Mouse (Mus musculus): ENCODE measurements at regions not wholly inside any gene's neighbourhood (a gene's known extent, or its start where the extent isn't known, plus 50 kb on each side); places are given as distances from the start of the nearest gene placed in this dataset.

DNA sequence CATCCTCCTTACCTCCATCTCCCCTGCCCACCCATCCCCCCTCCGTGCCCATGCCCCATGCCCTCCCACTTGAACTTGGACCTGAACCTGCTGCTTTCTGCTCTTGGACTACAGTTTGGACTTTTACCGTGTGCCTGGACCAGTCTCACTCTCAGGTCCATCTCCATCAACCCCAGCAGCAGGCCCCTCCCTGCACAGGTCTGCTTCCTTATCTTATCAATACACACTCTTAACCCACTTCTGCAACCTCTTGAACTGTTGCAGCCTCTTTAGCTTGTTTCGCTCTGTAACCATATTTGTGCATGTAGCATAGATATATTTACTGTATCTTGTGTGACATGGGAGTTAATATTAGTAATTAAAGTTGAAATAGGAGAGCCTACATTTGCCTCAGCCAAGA, 457.8 kb upstream of the Kcnab2 start:
- H3K27ac ChIP-seq (ENCODE audit: low read depth, low read length): no peak overlapping the region
- 92% methylated on average over 3 of the region's 3 CpGs for WGBS
- H3K36me3 ChIP-seq (ENCODE audit: control insufficient read depth, insufficient read depth, low read length): no peaks in the 10 kb centered on the region
- H3K9ac ChIP-seq (ENCODE audit: low read length): no peak overlapping the region
- H3K4me3 ChIP-seq (ENCODE audit: low read depth, low read length): no peak overlapping the region
- H3K4me2 ChIP-seq: no peak overlapping the region
- ATAC-seq (ENCODE audit: low FRiP score) (no peak), DNase-seq (ENCODE audit: low spot score, missing footprints) (no peak)
- no peaks in the 10 kb centered on the region; the same call in 1 of the 2 replicates for H3K9me3 ChIP-seq (ENCODE audit: control insufficient read depth, low read length)
- H3K4me1 ChIP-seq (ENCODE audit: control insufficient read depth, insufficient read depth, low read length): no peaks in the 10 kb centered on the region
- H3K27me3 ChIP-seq (ENCODE audit: control insufficient read depth, insufficient read depth, low read length): no peaks in the 10 kb centered on the region

DNA sequence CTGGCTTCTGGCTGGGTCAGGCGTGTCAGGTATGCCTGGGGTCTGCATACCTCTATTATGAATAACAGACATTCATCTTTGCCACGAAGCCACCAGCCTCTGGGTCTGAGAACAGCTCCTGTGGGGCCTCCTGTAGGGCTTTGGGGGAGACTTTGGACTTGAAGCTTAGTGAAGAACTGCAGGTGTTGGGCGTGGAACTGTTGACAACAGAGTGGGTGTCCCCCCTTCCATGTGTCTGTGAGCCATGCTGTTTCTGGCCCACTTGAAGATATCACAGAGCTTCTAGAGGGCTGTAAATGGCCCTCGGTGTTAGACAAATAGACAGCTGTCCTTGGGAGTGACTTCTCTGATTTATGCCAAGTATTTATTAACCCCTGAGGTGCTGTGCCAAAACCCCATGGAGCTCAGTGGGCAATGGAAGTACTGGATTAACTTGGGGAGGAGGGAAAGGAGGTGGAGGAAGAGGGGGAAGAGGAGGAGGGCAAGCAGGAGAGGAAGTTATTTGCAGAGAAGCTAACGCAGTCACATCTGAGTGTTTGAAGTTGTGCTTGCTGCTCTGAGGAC, 450.8 kb upstream of the Kcnab2 start:
- Histone ChIP-seq H3K27ac (ENCODE audit: low read depth, low read length) (no peak overlapping the region), H3K4me2 (no peak overlapping the region), H3K4me3 (ENCODE audit: low read depth, low read length) (no peak overlapping the region), H3K36me3 (ENCODE audit: control insufficient read depth, insufficient read depth, low read length) (no peaks in the 10 kb centered on the region), H3K9ac (ENCODE audit: low read length) (no peak overlapping the region), H3K27me3 (ENCODE audit: control insufficient read depth, insufficient read depth, low read length) (no peaks in the 10 kb centered on the region), H3K9me3 (ENCODE audit: control insufficient read depth, low read length) (no peaks in the 10 kb centered on the region), H3K4me1 (ENCODE audit: control insufficient read depth, insufficient read depth, low read length) (peaks cover 6% of the 10 kb centered on the region; the same call in 1 of the 2 replicates)
- DNase-seq (ENCODE audit: low spot score, missing footprints) (peak; percentile 79), ATAC-seq (ENCODE audit: low FRiP score) (no peak)
- 75% methylated on average over 5 of the region's 5 CpGs for WGBS

DNA sequence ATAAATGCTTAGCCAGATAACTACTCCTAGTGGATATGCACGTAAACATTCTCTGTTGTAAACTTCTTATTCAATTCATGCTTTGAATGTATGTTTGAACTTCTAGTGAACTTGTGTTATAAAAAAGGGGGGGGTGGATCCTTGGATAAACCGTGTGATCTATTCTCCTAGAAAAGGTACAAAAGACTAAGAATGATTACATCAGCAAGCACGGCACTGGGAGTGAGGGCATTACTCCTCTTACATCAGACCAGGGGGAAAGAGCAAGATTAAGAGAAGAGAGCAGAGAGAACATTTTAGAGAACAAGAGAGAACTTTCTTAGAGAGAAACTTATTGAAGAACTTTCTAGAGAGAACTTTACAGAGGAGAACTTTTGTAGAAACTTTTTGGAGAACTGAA, 442.6 kb upstream of the Kcnab2 start:
- no peak overlapping the region for H3K4me2 ChIP-seq
- 78% methylated on average over 3 of the region's 3 CpGs for WGBS
- H3K9me3 ChIP-seq (ENCODE audit: control insufficient read depth, low read length): no peaks in the 10 kb centered on the region
- DNase-seq (ENCODE audit: low spot score, missing footprints): peak; percentile 59
- H3K36me3 ChIP-seq (ENCODE audit: control insufficient read depth, insufficient read depth, low read length): no peaks in the 10 kb centered on the region
- H3K4me1 ChIP-seq (ENCODE audit: control insufficient read depth, insufficient read depth, low read length): peaks cover 11% of the 10 kb centered on the region
- no peaks in the 10 kb centered on the region for H3K27me3 ChIP-seq (ENCODE audit: control insufficient read depth, insufficient read depth, low read length)
- ATAC-seq (ENCODE audit: low FRiP score): no peak
- no peak overlapping the region for H3K9ac ChIP-seq (ENCODE audit: low read length)
- H3K4me3 ChIP-seq (ENCODE audit: low read depth, low read length): no peak overlapping the region
- H3K27ac ChIP-seq (ENCODE audit: low read depth, low read length): no peak overlapping the region

DNA sequence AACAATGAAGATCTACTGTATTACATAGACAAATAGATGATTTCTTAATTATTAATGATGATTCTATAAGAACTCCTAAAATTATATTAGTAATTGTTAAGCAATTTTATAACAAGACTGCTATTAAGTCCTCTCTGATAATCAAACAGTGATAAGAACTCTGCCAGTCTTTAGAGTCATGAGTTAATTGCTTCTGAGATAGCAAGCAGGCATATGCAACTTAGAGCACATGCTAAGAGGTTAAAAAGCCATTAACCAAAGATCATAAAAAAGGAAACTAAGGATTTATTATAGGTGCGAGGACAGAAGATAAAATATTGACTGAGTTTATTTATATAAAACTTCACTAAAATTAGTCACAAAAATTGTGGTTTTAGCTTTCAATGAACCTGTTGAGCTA, 442.2 kb upstream of the Kcnab2 start:
- H3K27ac ChIP-seq (ENCODE audit: low read depth, low read length): no peak overlapping the region
- H3K4me1 ChIP-seq (ENCODE audit: control insufficient read depth, insufficient read depth, low read length): peaks cover 11% of the 10 kb centered on the region
- no peaks in the 10 kb centered on the region for H3K36me3 ChIP-seq (ENCODE audit: control insufficient read depth, insufficient read depth, low read length)
- peak; percentile 31 for DNase-seq (ENCODE audit: low spot score, missing footprints)
- H3K4me3 ChIP-seq (ENCODE audit: low read depth, low read length): no peak overlapping the region
- WGBS: 90% methylated on average over 1 of the region's 1 CpGs
- H3K9me3 ChIP-seq (ENCODE audit: control insufficient read depth, low read length): no peaks in the 10 kb centered on the region
- no peak overlapping the region for H3K9ac ChIP-seq (ENCODE audit: low read length)
- peaks cover 2% of the 10 kb centered on the region; the same call in 1 of the 2 replicates for H3K27me3 ChIP-seq (ENCODE audit: control insufficient read depth, insufficient read depth, low read length)
- H3K4me2 ChIP-seq: no peak overlapping the region
- ATAC-seq (ENCODE audit: low FRiP score): no peak

DNA sequence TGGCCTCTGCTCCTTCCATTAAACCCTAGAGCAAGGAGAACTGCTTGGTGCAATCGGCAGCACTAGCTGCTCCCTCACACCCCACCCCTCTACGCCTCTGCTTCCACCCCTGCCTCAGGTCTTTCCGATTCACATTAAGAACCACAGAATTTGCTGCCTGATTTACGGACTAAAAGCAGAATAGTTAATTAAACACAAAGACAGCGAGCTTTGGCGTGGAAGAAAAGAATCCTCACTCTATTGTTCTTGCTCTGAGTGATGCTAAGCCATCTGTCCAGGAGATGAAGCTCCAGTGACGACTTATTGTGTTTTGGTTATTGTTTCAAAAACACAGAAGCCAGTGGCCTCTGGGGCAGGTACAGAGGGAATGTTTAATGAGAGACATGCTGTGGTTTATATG, 438.9 kb upstream of the Kcnab2 start:
- Histone ChIP-seq H3K36me3 (ENCODE audit: control insufficient read depth, insufficient read depth, low read length) (no peaks in the 10 kb centered on the region), H3K27me3 (ENCODE audit: control insufficient read depth, insufficient read depth, low read length) (peaks cover 2% of the 10 kb centered on the region; the same call in 1 of the 2 replicates), H3K9ac (ENCODE audit: low read length) (no peak overlapping the region), H3K9me3 (ENCODE audit: control insufficient read depth, low read length) (no peaks in the 10 kb centered on the region), H3K4me2 (no peak overlapping the region), H3K4me1 (ENCODE audit: control insufficient read depth, insufficient read depth, low read length) (peaks cover 11% of the 10 kb centered on the region), H3K4me3 (ENCODE audit: low read depth, low read length) (no peak overlapping the region), H3K27ac (ENCODE audit: low read depth, low read length) (peak overlapping the region; percentile 49; the same call in 1 of the 2 replicates)
- WGBS: 7% methylated on average over 7 of the region's 7 CpGs
- ATAC-seq (ENCODE audit: low FRiP score): no peak
- DNase-seq (ENCODE audit: low spot score, missing footprints): peak; percentile 90

DNA sequence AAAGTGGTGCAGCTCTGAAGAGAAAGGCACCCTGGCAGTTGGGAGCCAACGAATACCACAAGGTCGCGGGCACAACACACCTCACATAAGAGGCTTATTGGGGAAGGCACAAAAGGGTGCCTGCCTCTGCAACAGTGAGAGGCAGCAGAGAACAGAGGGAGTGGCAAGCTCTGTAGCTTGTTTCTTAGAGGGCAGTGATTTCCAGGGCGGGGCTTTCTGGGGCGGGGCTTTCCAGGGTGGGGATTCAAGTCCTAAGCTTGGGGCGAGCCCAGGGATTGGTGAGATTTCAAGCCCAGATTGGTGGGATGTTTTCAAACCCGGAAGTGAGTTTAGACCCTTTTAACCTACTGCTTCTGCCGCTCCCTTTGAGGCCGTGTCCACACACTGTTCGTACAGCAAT, 435.8 kb upstream of the Kcnab2 start:
- Histone ChIP-seq H3K36me3 (ENCODE audit: control insufficient read depth, insufficient read depth, low read length) (no peaks in the 10 kb centered on the region), H3K4me2 (no peak overlapping the region), H3K9me3 (ENCODE audit: control insufficient read depth, low read length) (no peaks in the 10 kb centered on the region), H3K27me3 (ENCODE audit: control insufficient read depth, insufficient read depth, low read length) (peaks cover 2% of the 10 kb centered on the region; the same call in 1 of the 2 replicates), H3K4me3 (ENCODE audit: low read depth, low read length) (no peak overlapping the region), H3K9ac (ENCODE audit: low read length) (0 out of 2 replicates have a peak overlapping the region, but pooled peaks have one; percentile 36), H3K27ac (ENCODE audit: low read depth, low read length) (no peak overlapping the region), H3K4me1 (ENCODE audit: control insufficient read depth, insufficient read depth, low read length) (peaks cover 11% of the 10 kb centered on the region)
- ATAC-seq (ENCODE audit: low FRiP score) (0 out of 2 replicates have a peak, but pooled peaks have one; percentile 38), DNase-seq (ENCODE audit: low spot score, missing footprints) (peak; percentile 88)
- 37% methylated on average over 10 of the region's 10 CpGs for WGBS

DNA sequence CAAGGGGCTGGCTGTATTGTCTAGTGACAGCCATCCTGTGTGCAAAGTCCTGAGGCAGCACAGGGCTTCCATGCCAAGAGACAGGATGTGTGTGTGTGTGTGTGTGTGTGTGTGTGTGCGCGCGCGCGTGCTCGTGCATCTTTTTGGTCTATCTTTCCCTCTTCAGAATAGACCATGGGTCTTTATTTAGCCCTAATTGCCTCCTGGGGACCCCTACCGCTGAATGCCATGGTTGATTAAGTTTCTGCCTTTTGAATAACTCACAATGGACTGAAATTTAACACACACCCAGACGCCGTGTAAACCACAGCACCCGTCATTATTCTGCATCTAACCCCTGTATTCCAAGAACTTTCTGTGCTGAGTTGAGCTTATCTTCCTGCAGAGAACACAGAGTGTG, 435.2 kb upstream of the Kcnab2 start:
- peaks cover 11% of the 10 kb centered on the region for H3K4me1 ChIP-seq (ENCODE audit: control insufficient read depth, insufficient read depth, low read length)
- 49% methylated on average over 10 of the region's 10 CpGs for WGBS
- no peak for ATAC-seq (ENCODE audit: low FRiP score)
- H3K27ac ChIP-seq (ENCODE audit: low read depth, low read length): no peak overlapping the region
- H3K4me3 ChIP-seq (ENCODE audit: low read depth, low read length): no peak overlapping the region
- H3K36me3 ChIP-seq (ENCODE audit: control insufficient read depth, insufficient read depth, low read length): no peaks in the 10 kb centered on the region
- no peaks in the 10 kb centered on the region for H3K9me3 ChIP-seq (ENCODE audit: control insufficient read depth, low read length)
- no peak overlapping the region for H3K9ac ChIP-seq (ENCODE audit: low read length)
- no peak overlapping the region for H3K4me2 ChIP-seq
- DNase-seq (ENCODE audit: low spot score, missing footprints): no peak
- peaks cover 2% of the 10 kb centered on the region; the same call in 1 of the 2 replicates for H3K27me3 ChIP-seq (ENCODE audit: control insufficient read depth, insufficient read depth, low read length)

DNA sequence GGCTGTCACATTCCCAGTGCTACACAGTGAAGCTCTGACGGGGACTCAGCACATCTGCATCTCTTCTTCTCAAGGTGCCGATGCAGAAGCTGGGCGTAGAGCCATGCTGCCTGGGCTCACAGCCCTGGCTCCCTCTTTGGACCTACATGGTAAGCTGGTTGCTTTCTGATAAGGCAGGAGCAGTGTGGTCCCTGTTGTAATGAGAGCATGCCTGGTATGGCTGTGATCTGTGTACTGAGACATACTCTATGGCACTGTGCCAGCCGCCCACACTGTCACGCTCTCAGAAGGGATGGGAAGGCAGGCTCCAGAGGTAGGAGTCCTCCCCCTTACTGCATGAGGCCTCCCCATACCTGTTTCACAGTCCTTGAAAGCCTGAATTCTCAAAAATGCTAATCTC, 430.6 kb upstream of the Kcnab2 start:
- ATAC-seq (ENCODE audit: low FRiP score): no peak
- Histone ChIP-seq H3K9ac (ENCODE audit: low read length) (no peak overlapping the region), H3K9me3 (ENCODE audit: control insufficient read depth, low read length) (no peaks in the 10 kb centered on the region), H3K36me3 (ENCODE audit: control insufficient read depth, insufficient read depth, low read length) (no peaks in the 10 kb centered on the region), H3K27ac (ENCODE audit: low read depth, low read length) (no peak overlapping the region), H3K27me3 (ENCODE audit: control insufficient read depth, insufficient read depth, low read length) (no peaks in the 10 kb centered on the region), H3K4me2 (no peak overlapping the region), H3K4me3 (ENCODE audit: low read depth, low read length) (no peak overlapping the region), H3K4me1 (ENCODE audit: control insufficient read depth, insufficient read depth, low read length) (no peaks in the 10 kb centered on the region; the same call in 1 of the 2 replicates)
- DNase-seq (ENCODE audit: low spot score, missing footprints): peak; percentile 79
- 81% methylated on average over 5 of the region's 5 CpGs for WGBS

DNA sequence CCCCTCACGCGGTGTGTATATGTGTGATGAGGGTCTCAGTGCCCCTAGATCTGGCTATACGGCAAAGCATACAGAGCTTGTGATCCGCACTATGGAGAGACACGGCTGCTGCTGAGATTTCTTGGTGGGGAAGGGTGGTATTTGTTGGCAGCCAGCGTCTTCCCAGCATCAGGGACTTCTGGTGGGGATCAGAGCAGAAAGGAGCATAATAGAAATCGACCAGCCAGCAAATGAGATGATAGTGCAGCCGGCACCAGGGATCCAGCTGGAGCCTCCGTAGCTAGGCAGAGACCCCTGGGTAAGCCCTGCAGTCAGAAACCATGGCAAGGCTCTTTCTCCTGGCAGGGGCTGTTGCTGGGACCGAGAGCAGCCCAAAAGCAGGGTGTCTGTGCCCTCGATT, 425.2 kb upstream of the Kcnab2 start:
- Histone ChIP-seq H3K4me1 (ENCODE audit: control insufficient read depth, insufficient read depth, low read length) (no peaks in the 10 kb centered on the region), H3K4me3 (ENCODE audit: low read depth, low read length) (no peak overlapping the region), H3K4me2 (no peak overlapping the region), H3K27ac (ENCODE audit: low read depth, low read length) (no peak overlapping the region), H3K9ac (ENCODE audit: low read length) (no peak overlapping the region), H3K27me3 (ENCODE audit: control insufficient read depth, insufficient read depth, low read length) (no peaks in the 10 kb centered on the region), H3K9me3 (ENCODE audit: control insufficient read depth, low read length) (no peaks in the 10 kb centered on the region), H3K36me3 (ENCODE audit: control insufficient read depth, insufficient read depth, low read length) (no peaks in the 10 kb centered on the region)
- no peak for DNase-seq (ENCODE audit: low spot score, missing footprints)
- WGBS: 61% methylated on average over 11 of the region's 11 CpGs
- no peak for ATAC-seq (ENCODE audit: low FRiP score)
